Mouse (Mus musculus): ENCODE data around the gene Kcnh3. TPM values are rescaled to one million over a fixed set of nuclear protein-coding genes. Genes with fewer than 3 reads are reported as not detected.

Gene Kcnh3
- under 1 TPM; 0.01 to 0.05 TPM for polyA plus RNA-seq (2012; fragmentation: generic; extraction: Trizol)

GRCm38 (mm10) chr15:99224208-99224911, at the start of gene Kcnh3:
Kcnh3 (plus strand) TSS chr15:99224861.

GRCm38 (mm10) chr15:99251626-99252380, 27.1 kb downstream of the Kcnh3 start, which contains the start of gene Mcrs1:
Mcrs1 (minus strand) TSS chr15:99251961.

Other genes with a start within 250 kb of the Kcnh3 start
- gene Tuba1c, start 195.0 kb upstream of the Kcnh3 start, polyA plus RNA-seq (2012; fragmentation: generic; extraction: Trizol) = 100 to 1,000 TPM; 620 to 688 TPM
- under 1 TPM; 0.44 to 0.53 TPM for gene Prph, start 169.7 kb upstream of the Kcnh3 start, polyA plus RNA-seq (2012; fragmentation: generic; extraction: Trizol)
- 10 to 100 TPM; 27.9 to 64.9 TPM for gene Troap, start 150.3 kb upstream of the Kcnh3 start, polyA plus RNA-seq (2012; fragmentation: generic; extraction: Trizol)
- under 1 TPM; 0.14 to 0.84 TPM for gene C1ql4, start 137.0 kb upstream of the Kcnh3 start, polyA plus RNA-seq (2012; fragmentation: generic; extraction: Trizol)
- 1 to 10 TPM in 1 of 2 experiments, under 1 TPM in 1; 0.62 to 1.9 TPM for gene Dnajc22, start 131.7 kb upstream of the Kcnh3 start, polyA plus RNA-seq (2012; fragmentation: generic; extraction: Trizol)
- gene Spats2, start 98.9 kb upstream of the Kcnh3 start, polyA plus RNA-seq (2012; fragmentation: generic; extraction: Trizol) = 10 to 100 TPM in 1 of 2 experiments, 1 to 10 TPM in 1; 5.1 to 27.2 TPM
- gene Mcrs1, start 27.1 kb downstream of the Kcnh3 start, polyA plus RNA-seq (2012; fragmentation: generic; extraction: Trizol) = 100 to 1,000 TPM; 110 to 133 TPM
- 10 to 100 TPM in 1 of 2 experiments, 1 to 10 TPM in 1; 6.5 to 53.5 TPM for gene Prpf40b, start 70.2 kb downstream of the Kcnh3 start, polyA plus RNA-seq (2012; fragmentation: generic; extraction: Trizol)
- gene Fam186b, start 71.0 kb downstream of the Kcnh3 start, polyA plus RNA-seq (2012; fragmentation: generic; extraction: Trizol) = not detected
- gene Fmnl3, start 145.6 kb downstream of the Kcnh3 start, polyA plus RNA-seq (2012; fragmentation: generic; extraction: Trizol) = 10 to 100 TPM; 31.3 to 32.8 TPM
- 100 to 1,000 TPM; 311 to 639 TPM for gene Tmbim6, start 168.0 kb downstream of the Kcnh3 start, polyA plus RNA-seq (2012; fragmentation: generic; extraction: Trizol)
- 10 to 100 TPM in 1 of 2 experiments, 1 to 10 TPM in 1; 3.2 to 14.2 TPM for gene Nckap5l, start 232.9 kb downstream of the Kcnh3 start, polyA plus RNA-seq (2012; fragmentation: generic; extraction: Trizol)
- gene Bcdin3d, start 249.9 kb downstream of the Kcnh3 start, polyA plus RNA-seq (2012; fragmentation: generic; extraction: Trizol) = 10 to 100 TPM in 1 of 2 experiments, 1 to 10 TPM in 1; 9.5 to 14.9 TPM

Measured in C3H10T1/2 (cell line).